Mouse (Mus musculus): Measurements from ENCODE around the gene Rnf213. TPM values are rescaled to one million over a fixed set of nuclear protein-coding genes. Genes with fewer than 3 reads are reported as not detected.
A peak's percentile ranks its signal among the peaks of the same experiment; 100 is the strongest.

Rnf213 gene
- polyA plus RNA-seq, 1 experiment from 2014 or later = 1.5 TPM

- Histone ChIP-seq H3K4me1 (peaks cover 8% of the 10 kb centered on the region), H3K9me3 (replicated peaks) (no peaks in the 10 kb centered on the region), H3K27me3 (no peaks in the 10 kb centered on the region; the same call in 1 of the 2 replicates), H3K9ac (no peak overlapping the region), H3K4me2 (replicated peaks) (no peak overlapping the region), H3K27ac (no peak overlapping the region), H3K4me3 (no peak overlapping the region), H3K36me3 (no peaks in the 10 kb centered on the region)
- WGBS = 82% methylated on average over 6 of the region's 6 CpGs
- ATAC-seq (ENCODE audit: low FRiP score) = no peak
Measured at GRCm38 (mm10) chr11:119427431-119427830, 34.5 kb downstream of the Rnf213 start.

DNA sequence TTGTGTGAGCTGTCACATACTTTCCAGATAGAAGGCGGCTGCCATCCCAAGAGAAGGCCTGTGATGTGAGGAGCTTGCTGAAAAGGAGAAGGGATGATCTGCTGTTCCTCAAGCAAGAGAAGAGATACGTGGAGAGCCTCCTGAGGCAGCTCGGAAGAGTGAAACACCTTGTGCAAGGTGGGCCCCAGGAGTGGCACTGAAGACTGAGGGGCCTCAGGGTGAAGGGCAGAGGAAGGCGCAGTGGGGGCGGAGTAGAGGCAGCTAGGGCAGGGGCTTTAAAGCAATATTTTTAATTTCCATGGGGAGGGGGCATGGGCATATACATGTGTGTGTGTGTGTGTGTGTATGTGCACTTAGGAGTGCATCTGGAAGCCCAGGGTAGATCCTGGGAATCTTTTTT is 35.1 kb downstream of the Rnf213 start:
- H3K4me2 ChIP-seq (replicated peaks) = peak overlapping the region; percentile 59
- H3K9ac ChIP-seq = no peak overlapping the region
- H3K27me3 ChIP-seq = no peaks in the 10 kb centered on the region; the same call in 1 of the 2 replicates
- H3K9me3 ChIP-seq (replicated peaks) = no peaks in the 10 kb centered on the region
- WGBS = 88% methylated on average over 5 of the region's 5 CpGs
- peaks cover 8% of the 10 kb centered on the region for H3K4me1 ChIP-seq
- no peaks in the 10 kb centered on the region for H3K36me3 ChIP-seq
- no peak overlapping the region for H3K4me3 ChIP-seq
- ATAC-seq (ENCODE audit: low FRiP score) = no peak
- no peak overlapping the region for H3K27ac ChIP-seq

- Histone ChIP-seq H3K27me3 (no peaks in the 10 kb centered on the region; the same call in 1 of the 2 replicates), H3K9me3 (replicated peaks) (no peaks in the 10 kb centered on the region), H3K9ac (peak overlapping the region; percentile 28; the same call in 1 of the 2 replicates), H3K4me3 (peak overlapping the region; percentile 30), H3K36me3 (no peaks in the 10 kb centered on the region), H3K4me2 (replicated peaks) (peak overlapping the region; percentile 59), H3K4me1 (peaks cover 8% of the 10 kb centered on the region), H3K27ac (no peak overlapping the region)
- ATAC-seq (ENCODE audit: low FRiP score) = no peak
- WGBS = 3% methylated on average over 19 of the region's 35 CpGs
Measured at GRCm38 (mm10) chr11:119428649-119429136, 35.8 kb downstream of the Rnf213 start.

DNA sequence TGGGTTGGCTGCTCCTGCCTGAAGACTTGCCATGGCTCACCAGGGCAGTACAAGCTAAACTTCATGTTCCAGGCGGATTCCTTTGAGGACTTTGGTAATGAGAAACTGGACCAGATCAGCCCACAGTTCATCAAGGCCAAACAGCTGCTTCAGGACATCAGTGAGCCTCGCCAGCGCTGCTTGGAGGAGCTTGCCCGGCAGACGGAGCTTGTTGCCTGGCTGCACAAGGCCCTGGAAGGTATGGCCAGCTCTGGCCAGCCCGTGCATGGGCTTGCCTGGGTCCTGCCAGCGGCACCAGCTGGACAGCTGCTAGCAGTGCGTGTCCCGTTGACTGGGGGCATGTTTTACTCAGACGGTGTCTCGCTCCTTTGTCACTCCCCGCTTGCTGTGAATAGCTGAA is 38.6 kb downstream of the Rnf213 start:
- H3K4me2 ChIP-seq (replicated peaks) = no peak overlapping the region
- H3K9ac ChIP-seq = no peak overlapping the region
- 84% methylated on average over 12 of the region's 12 CpGs for WGBS
- ATAC-seq (ENCODE audit: low FRiP score) = no peak
- H3K36me3 ChIP-seq = no peaks in the 10 kb centered on the region
- H3K27ac ChIP-seq = no peak overlapping the region
- peaks cover 1% of the 10 kb centered on the region; the same call in 1 of the 2 replicates for H3K27me3 ChIP-seq
- peaks cover 8% of the 10 kb centered on the region for H3K4me1 ChIP-seq
- no peaks in the 10 kb centered on the region for H3K9me3 ChIP-seq (replicated peaks)
- no peak overlapping the region for H3K4me3 ChIP-seq

GRCm38 (mm10) chr11:119432706-119433105 is 39.8 kb downstream of the Rnf213 start:
- 72% methylated on average over 7 of the region's 7 CpGs for WGBS
- no peaks in the 10 kb centered on the region for H3K36me3 ChIP-seq
- peaks cover 8% of the 10 kb centered on the region for H3K4me1 ChIP-seq
- H3K4me3 ChIP-seq = no peak overlapping the region
- no peak overlapping the region for H3K27ac ChIP-seq
- H3K9me3 ChIP-seq (replicated peaks) = no peaks in the 10 kb centered on the region
- no peak overlapping the region for H3K4me2 ChIP-seq (replicated peaks)
- H3K27me3 ChIP-seq = peaks cover 4% of the 10 kb centered on the region; the same call in 1 of the 2 replicates
- ATAC-seq (ENCODE audit: low FRiP score) = no peak
- H3K9ac ChIP-seq = no peak overlapping the region

GRCm38 (mm10) chr11:119434316-119434715 is 41.4 kb downstream of the Rnf213 start:
- no peak for ATAC-seq (ENCODE audit: low FRiP score)
- 79% methylated on average over 4 of the region's 4 CpGs for WGBS
- no peak overlapping the region for H3K4me3 ChIP-seq
- no peak overlapping the region for H3K9ac ChIP-seq
- no peaks in the 10 kb centered on the region for H3K36me3 ChIP-seq
- no peak overlapping the region for H3K4me2 ChIP-seq (replicated peaks)
- H3K27ac ChIP-seq = no peak overlapping the region
- no peaks in the 10 kb centered on the region for H3K9me3 ChIP-seq (replicated peaks)
- H3K27me3 ChIP-seq = peaks cover 4% of the 10 kb centered on the region; the same call in 1 of the 2 replicates
- no peaks in the 10 kb centered on the region for H3K4me1 ChIP-seq

DNA sequence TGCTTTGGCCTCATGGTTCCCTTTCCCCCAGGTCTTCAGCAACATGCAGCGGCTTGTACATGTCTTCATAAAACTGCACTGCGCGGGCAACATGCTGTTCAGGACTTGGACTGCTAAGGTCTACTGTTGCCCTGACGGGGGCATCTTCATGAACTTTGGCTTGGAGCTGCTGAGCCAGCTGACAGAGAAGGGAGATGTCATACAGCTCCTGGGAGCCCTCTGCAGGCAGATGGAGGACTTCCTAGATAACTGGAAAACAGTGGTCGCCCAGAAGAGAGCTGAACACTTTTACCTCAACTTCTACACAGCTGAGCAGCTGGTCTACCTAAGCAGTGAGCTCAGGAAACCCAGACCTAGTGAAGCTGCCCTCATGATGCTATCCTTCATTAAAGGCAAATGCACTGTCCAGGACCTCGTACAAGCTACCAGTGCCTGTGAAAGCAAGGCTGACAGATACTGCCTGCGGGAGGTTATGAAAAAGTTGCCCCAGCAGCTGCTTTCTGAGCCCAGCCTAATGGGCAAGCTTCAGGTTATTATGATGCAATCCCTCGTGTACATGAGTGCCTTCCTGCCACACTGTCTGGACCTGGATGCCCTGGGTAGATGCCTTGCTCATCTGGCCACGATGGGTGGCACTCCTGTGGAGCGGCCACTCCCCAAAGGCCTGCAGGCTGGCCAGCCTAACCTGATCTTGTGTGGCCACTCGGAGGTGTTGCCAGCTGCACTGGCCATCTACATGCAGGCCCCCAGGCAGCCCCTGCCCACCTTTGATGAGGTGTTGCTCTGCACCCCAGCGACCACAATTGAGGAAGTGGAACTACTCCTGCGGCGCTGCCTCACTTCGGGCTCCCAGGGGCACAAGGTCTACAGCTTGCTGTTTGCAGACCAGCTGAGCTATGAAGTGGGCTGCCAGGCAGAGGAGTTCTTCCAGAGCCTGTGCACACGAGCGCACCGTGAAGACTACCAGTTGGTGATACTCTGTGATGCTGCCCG is 43.3 kb downstream of the Rnf213 start:
- no peak overlapping the region for H3K4me2 ChIP-seq (replicated peaks)
- 80% methylated on average over 19 of the region's 19 CpGs for WGBS
- ATAC-seq (ENCODE audit: low FRiP score) = no peak

GRCm38 (mm10) chr11:119438776-119439175 is 45.9 kb downstream of the Rnf213 start:
- Histone ChIP-seq H3K27ac (no peak overlapping the region), H3K4me2 (replicated peaks) (no peak overlapping the region), H3K9me3 (replicated peaks) (no peaks in the 10 kb centered on the region), H3K9ac (no peak overlapping the region), H3K27me3 (peaks cover 4% of the 10 kb centered on the region; the same call in 1 of the 2 replicates), H3K4me1 (no peaks in the 10 kb centered on the region), H3K36me3 (no peaks in the 10 kb centered on the region), H3K4me3 (no peak overlapping the region)
- 89% methylated on average over 8 of the region's 8 CpGs for WGBS
- ATAC-seq (ENCODE audit: low FRiP score) = no peak

More for the DNA sequence above, 43.3 kb downstream of the Rnf213 start:
- no peaks in the 10 kb centered on the region for H3K9me3 ChIP-seq (replicated peaks)
- H3K27me3 ChIP-seq = peaks cover 4% of the 10 kb centered on the region; the same call in 1 of the 2 replicates
- no peak overlapping the region for H3K9ac ChIP-seq
- H3K4me3 ChIP-seq = no peak overlapping the region
- no peaks in the 10 kb centered on the region for H3K4me1 ChIP-seq
- no peak overlapping the region for H3K27ac ChIP-seq
- H3K36me3 ChIP-seq = no peaks in the 10 kb centered on the region

- H3K9ac ChIP-seq = no peak overlapping the region
- H3K27me3 ChIP-seq = no peaks in the 10 kb centered on the region
- H3K4me3 ChIP-seq = no peak overlapping the region
- no peak overlapping the region for H3K4me2 ChIP-seq (replicated peaks)
- no peak for ATAC-seq (ENCODE audit: low FRiP score)
- no peaks in the 10 kb centered on the region for H3K9me3 ChIP-seq (replicated peaks)
- no peak overlapping the region for H3K27ac ChIP-seq
- H3K4me1 ChIP-seq = no peaks in the 10 kb centered on the region
- no peaks in the 10 kb centered on the region for H3K36me3 ChIP-seq
- whole genome bisulfite sequencing = 94% methylated on average over 8 of the region's 8 CpGs
Measured at GRCm38 (mm10) chr11:119442199-119442598, 49.3 kb downstream of the Rnf213 start.

GRCm38 (mm10) chr11:119443442-119443841 is 50.5 kb downstream of the Rnf213 start:
- ATAC-seq (ENCODE audit: low FRiP score) = no peak
- WGBS = 94% methylated on average over 9 of the region's 9 CpGs

DNA sequence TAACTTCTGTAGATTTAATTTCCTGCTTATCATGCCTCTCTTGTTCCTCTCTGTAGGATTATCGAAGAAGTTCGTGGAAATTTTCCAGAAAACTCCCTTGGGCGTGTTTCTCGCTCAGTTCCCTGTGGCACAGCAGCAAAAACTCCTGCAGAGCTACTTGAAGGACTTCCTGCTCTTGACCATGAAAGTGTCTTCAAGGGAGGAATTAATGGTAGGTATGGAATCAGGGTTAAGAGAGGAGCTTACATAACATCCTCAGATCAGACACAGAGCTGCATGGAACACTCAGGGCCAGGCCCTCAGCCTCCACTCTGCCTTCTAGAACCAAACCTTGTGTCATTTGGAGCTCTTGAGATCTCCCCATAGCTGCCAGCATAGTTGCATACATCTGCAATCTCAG is 63.2 kb downstream of the Rnf213 start:
- no peaks in the 10 kb centered on the region for H3K4me1 ChIP-seq

More at GRCm38 (mm10) chr11:119443442-119443841, 50.5 kb downstream of the Rnf213 start:
- H3K27me3 ChIP-seq = no peaks in the 10 kb centered on the region
- no peaks in the 10 kb centered on the region for H3K9me3 ChIP-seq (replicated peaks)
- no peak overlapping the region for H3K4me2 ChIP-seq (replicated peaks)
- H3K36me3 ChIP-seq = no peaks in the 10 kb centered on the region
- H3K27ac ChIP-seq = no peak overlapping the region
- H3K9ac ChIP-seq = no peak overlapping the region
- H3K4me3 ChIP-seq = no peak overlapping the region
- no peaks in the 10 kb centered on the region for H3K4me1 ChIP-seq

GRCm38 (mm10) chr11:119477876-119478275 is 85.0 kb downstream of the Rnf213 start:
- ATAC-seq (ENCODE audit: low FRiP score) = no peak
- Histone ChIP-seq H3K9me3 (replicated peaks) (no peaks in the 10 kb centered on the region), H3K27me3 (no peaks in the 10 kb centered on the region), H3K36me3 (no peaks in the 10 kb centered on the region), H3K4me2 (replicated peaks) (no peak overlapping the region), H3K9ac (no peak overlapping the region), H3K4me1 (no peaks in the 10 kb centered on the region), H3K4me3 (no peak overlapping the region), H3K27ac (no peak overlapping the region)
- 93% methylated on average over 4 of the region's 4 CpGs for WGBS

More for the DNA sequence above, 63.2 kb downstream of the Rnf213 start:
- H3K4me2 ChIP-seq (replicated peaks) = no peak overlapping the region
- no peaks in the 10 kb centered on the region for H3K27me3 ChIP-seq
- no peak for ATAC-seq (ENCODE audit: low FRiP score)
- H3K4me3 ChIP-seq = no peak overlapping the region
- H3K27ac ChIP-seq = no peak overlapping the region
- no peak overlapping the region for H3K9ac ChIP-seq
- H3K9me3 ChIP-seq (replicated peaks) = no peaks in the 10 kb centered on the region
- no peaks in the 10 kb centered on the region for H3K36me3 ChIP-seq
- 83% methylated on average over 4 of the region's 4 CpGs for WGBS
